Mouse (Mus musculus) cerebellum, adult 11-12 months (tissue): ENCODE data around the gene Mgll.

Experiments
- DNase-seq: peaks from one replicate; pipeline ENCODE4 v3.0.0; 2022

Mgll gene

GRCm38 (mm10) chr6:88747296-88748040, 23.3 kb downstream of the Mgll start:
- no peak for DNase-seq

- no peak for DNase-seq
Observed at GRCm38 (mm10) chr6:88750884-88751283, 26.7 kb downstream of the Mgll start.

GRCm38 (mm10) chr6:88752711-88753219, 28.6 kb downstream of the Mgll start:
- no peak for DNase-seq

GRCm38 (mm10) chr6:88753578-88753977, 29.4 kb downstream of the Mgll start:
- DNase-seq: no peak

- DNase-seq: no peak
Observed at GRCm38 (mm10) chr6:88756992-88757391, 32.8 kb downstream of the Mgll start.

- DNase-seq: no peak
Observed at GRCm38 (mm10) chr6:88758074-88758473, 33.9 kb downstream of the Mgll start.

GRCm38 (mm10) chr6:88758568-88759522, 34.6 kb downstream of the Mgll start:
- no peak for DNase-seq

- DNase-seq: peak; percentile 98
Observed at GRCm38 (mm10) chr6:88759793-88760453, 35.7 kb downstream of the Mgll start.

GRCm38 (mm10) chr6:88760935-88761635, 36.9 kb downstream of the Mgll start:
- no peak for DNase-seq

- DNase-seq: peak; percentile 62
Observed at GRCm38 (mm10) chr6:88761684-88762439, 37.6 kb downstream of the Mgll start.

GRCm38 (mm10) chr6:88762440-88763196, 38.4 kb downstream of the Mgll start:
- no peak for DNase-seq

- DNase-seq: no peak
Observed at GRCm38 (mm10) chr6:88763518-88764077, 39.4 kb downstream of the Mgll start.

- DNase-seq: no peak
Observed at GRCm38 (mm10) chr6:88764281-88764680, 40.1 kb downstream of the Mgll start.

GRCm38 (mm10) chr6:88767740-88768139, 43.5 kb downstream of the Mgll start:
- DNase-seq: no peak

- no peak for DNase-seq
Observed at GRCm38 (mm10) chr6:88769723-88770122, 45.5 kb downstream of the Mgll start.

GRCm38 (mm10) chr6:88770300-88770904, 46.2 kb downstream of the Mgll start:
- no peak for DNase-seq

GRCm38 (mm10) chr6:88770981-88771380, 46.8 kb downstream of the Mgll start:
- DNase-seq: no peak

- DNase-seq: no peak
Observed at GRCm38 (mm10) chr6:88772041-88772440, 47.8 kb downstream of the Mgll start.

- DNase-seq: no peak
Observed at GRCm38 (mm10) chr6:88774055-88774454, 49.8 kb downstream of the Mgll start.

- no peak for DNase-seq
Observed at GRCm38 (mm10) chr6:88775267-88775666, 51.1 kb downstream of the Mgll start.
